Mouse (Mus musculus) lung, postnatal 0 days (tissue): ENCODE results near the gene Hal. TPM values are rescaled to one million over a fixed set of nuclear protein-coding genes. Genes with fewer than 3 reads are reported as not detected.

Experiments
- ATAC-seq: fragments of 200-750 bp; cut with Nextera tagmentation; 2 replicates; pipeline ENCODE4 v1.8.0; 2017; ENCODE audit warnings: moderate library complexity
- DNase-seq: peaks from one replicate; pipeline ENCODE4 v3.0.0-alpha.2; 2016; ENCODE audit warnings: low spot score
- H3K27ac ChIP-seq: fragments of 300-500 bp; sonication (generic); 2 replicates; pipeline ENCODE4 v1.5.1; 2014; ENCODE audit warnings: antibody characterized with exemption, mild to moderate bottlenecking, low read length, mixed read lengths
- H3K27me3 ChIP-seq: fragments of 300-500 bp; sonication (generic); replicated peaks from 2 replicates; pipeline ENCODE4 v1.6.1; 2014; ENCODE audit warnings: low read length, mixed read lengths; ENCODE audit not compliant: insufficient read depth
- H3K36me3 ChIP-seq: fragments of 300-500 bp; sonication (generic); 2 replicates; pipeline ENCODE4 v1.6.1; 2014; ENCODE audit warnings: low read length, mixed read lengths; ENCODE audit not compliant: insufficient read depth
- H3K4me1 ChIP-seq: fragments of 300-500 bp; sonication (generic); 2 replicates; pipeline ENCODE4 v1.6.1; 2014; ENCODE audit warnings: antibody characterized with exemption, low read depth, low read length, mixed read lengths; ENCODE audit not compliant: insufficient read depth
- H3K4me2 ChIP-seq: fragments of 300-500 bp; sonication (generic); replicated peaks from 2 replicates; pipeline ENCODE4 v1.6.1; 2014; ENCODE audit warnings: low read depth, mild to moderate bottlenecking, low read length, moderate library complexity, mixed read lengths
- H3K4me3 ChIP-seq: fragments of 300-500 bp; sonication (generic); 2 replicates; pipeline ENCODE4 v1.5.1; 2014; ENCODE audit warnings: low read depth, low read length
- H3K9ac ChIP-seq: fragments of 300-500 bp; sonication (generic); replicated peaks from 2 replicates; pipeline ENCODE4 v1.6.1; 2014; ENCODE audit warnings: low read depth, mild to moderate bottlenecking
- H3K9me3 ChIP-seq: fragments of 300-500 bp; sonication (generic); 2 replicates; pipeline ENCODE4 v1.6.1; 2016; ENCODE audit warnings: low read length, mixed read lengths
- CTCF ChIP-seq: IDR thresholded peaks from 2 replicates; pipeline ENCODE4 v1.5.1; 2016; ENCODE audit warnings: antibody characterized with exemption, mild to moderate bottlenecking
- EP300 ChIP-seq: IDR thresholded peaks from 2 replicates; pipeline ENCODE4 v1.6.1; 2016; ENCODE audit warnings: antibody characterized with exemption, mild to moderate bottlenecking, control low read depth
- WGBS: fragments of 180-500 bp; shearing (Covaris S2); extraction: QIAGEN DNeasy Blood & Tissue Kit; methylation state at CpG from one replicate; pipeline ENCODE4 v1.1.7; 2014; 5-methylcytosine and 5-hydroxymethylcytosine counted together
- polyA plus RNA-seq: library from polyadenylated mRNA; unstranded; fragments of >200 nt; fragmentation: Nextera tagmentation; extraction: Ambion mirVana; gene quantifications from 2 replicates; pipeline ENCODE4 v1.2.1, GENCODE M21; 2015

Hal gene
- polyA plus RNA-seq, 1 experiment from 2014 or later = not detected

- peak; percentile 94 for DNase-seq
- TF ChIP-seq EP300 = no peak
- peak; percentile 96 for TF ChIP-seq CTCF
- peak; percentile 99 for ATAC-seq
- Histone ChIP-seq H3K9ac (0 out of 2 replicates have a peak within 1 kb of the TSS, but pooled peaks have one; percentile 13), H3K27ac (no peak within 1 kb of the TSS), H3K27me3 (no peaks in the 10 kb centered on the region), H3K4me3 (peak within 1 kb of the TSS; percentile 36), H3K4me2 (peak within 1 kb of the TSS; percentile 61), H3K4me1 (peaks cover 4% of the 10 kb centered on the region; the same call in 1 of the 2 replicates), H3K36me3 (no peaks in the 10 kb centered on the region), H3K9me3 (no peaks in the 10 kb centered on the region)
- WGBS = 2% methylated on average over 35 of the region's 35 CpGs
Observed at GRCm38 (mm10) chr10:93539775-93540430, 51.3 kb downstream of the Hal start, which contains the start of gene Amdhd1. Amdhd1 (minus strand) TSS chr10:93540033.

- peak within 1 kb of the TSS; percentile 36 for H3K4me3 ChIP-seq
- H3K4me1 ChIP-seq = peaks cover 4% of the 10 kb centered on the region; the same call in 1 of the 2 replicates
- H3K4me2 ChIP-seq = peak within 1 kb of the TSS; percentile 61
- no peaks in the 10 kb centered on the region for H3K27me3 ChIP-seq
- 50% methylated on average over 17 of the region's 17 CpGs for WGBS
- no peak within 1 kb of the TSS for H3K27ac ChIP-seq
- H3K36me3 ChIP-seq = no peaks in the 10 kb centered on the region
- ATAC-seq (peak; percentile 9; the same call in 1 of the 2 replicates), DNase-seq (peak; percentile 27)
- H3K9ac ChIP-seq = 0 out of 2 replicates have a peak within 1 kb of the TSS, but pooled peaks have one; percentile 13
- H3K9me3 ChIP-seq = no peaks in the 10 kb centered on the region
- no peak for TF ChIP-seq EP300
- TF ChIP-seq CTCF = no peak
Observed at GRCm38 (mm10) chr10:93540431-93541210, 52.1 kb downstream of the Hal start, which contains the start of gene Ccdc38. Ccdc38 (plus strand) TSS chr10:93540632.

GRCm38 (mm10) chr10:93541585-93541984, 53.0 kb downstream of the Hal start:
- Histone ChIP-seq H3K9me3 (no peaks in the 10 kb centered on the region), H3K27ac (no peak overlapping the region), H3K4me1 (peaks cover 4% of the 10 kb centered on the region; the same call in 1 of the 2 replicates), H3K27me3 (no peaks in the 10 kb centered on the region), H3K4me2 (no peak overlapping the region), H3K36me3 (no peaks in the 10 kb centered on the region), H3K4me3 (no peak overlapping the region), H3K9ac (no peak overlapping the region)
- DNase-seq (no peak), ATAC-seq (no peak)
- no peak for TF ChIP-seq CTCF
- WGBS = 69% methylated on average over 1 of the region's 1 CpGs

DNA sequence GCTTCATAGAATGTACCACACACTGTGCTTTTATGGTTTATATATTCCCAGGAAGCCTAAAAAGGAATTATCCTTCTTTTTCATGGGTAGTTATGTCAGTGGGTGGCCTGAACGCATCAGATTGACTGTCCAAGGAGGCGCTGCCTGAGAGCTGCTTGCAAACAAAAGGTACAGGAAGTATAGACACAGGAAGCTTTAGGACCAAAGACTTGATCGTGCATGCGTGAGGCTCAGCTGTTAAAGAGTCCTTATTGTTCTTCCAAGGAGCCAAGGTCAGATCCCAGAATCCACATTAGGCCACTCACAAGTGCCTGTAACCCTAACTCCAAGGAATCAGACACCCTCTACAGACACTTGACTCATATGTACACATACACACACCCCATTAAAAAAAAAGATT, 53.8 kb downstream of the Hal start:
- TF ChIP-seq CTCF (no peak), EP300 (no peak)
- Histone ChIP-seq H3K9me3 (no peaks in the 10 kb centered on the region), H3K36me3 (no peaks in the 10 kb centered on the region), H3K9ac (no peak overlapping the region), H3K4me3 (no peak overlapping the region), H3K4me2 (no peak overlapping the region), H3K27me3 (no peaks in the 10 kb centered on the region), H3K27ac (no peak overlapping the region), H3K4me1 (peaks cover 4% of the 10 kb centered on the region; the same call in 1 of the 2 replicates)
- DNase-seq (no peak), ATAC-seq (no peak)
- whole genome bisulfite sequencing = 33% methylated on average over 4 of the region's 4 CpGs

DNA sequence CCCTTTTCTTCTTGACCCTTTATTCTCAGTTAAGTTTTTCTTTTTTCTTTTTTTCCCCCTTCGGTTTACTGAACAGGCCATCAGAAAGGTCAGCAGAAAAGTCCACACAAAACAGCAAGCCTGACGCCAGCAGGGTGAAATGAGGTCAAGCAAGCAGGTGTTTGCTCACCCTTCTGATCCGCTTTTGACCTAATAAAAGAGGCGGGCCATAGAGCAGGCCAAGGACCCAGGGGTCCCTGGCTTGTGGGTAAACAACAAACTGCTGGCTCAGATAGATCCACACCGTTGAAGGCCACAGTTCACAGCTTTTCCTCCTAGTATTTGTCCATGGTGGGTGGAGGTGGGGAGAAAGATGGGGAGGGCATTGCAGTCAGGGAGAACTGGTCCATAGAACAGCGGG, 54.6 kb downstream of the Hal start:
- no peaks in the 10 kb centered on the region for H3K27me3 ChIP-seq
- no peak for ATAC-seq
- no peak for DNase-seq
- 61% methylated on average over 6 of the region's 6 CpGs for WGBS
- TF ChIP-seq CTCF (no peak), EP300 (no peak)
- no peaks in the 10 kb centered on the region for H3K9me3 ChIP-seq
- no peak overlapping the region for H3K27ac ChIP-seq
- no peak overlapping the region for H3K4me2 ChIP-seq
- no peak overlapping the region for H3K4me3 ChIP-seq
- H3K36me3 ChIP-seq = no peaks in the 10 kb centered on the region
- peaks cover 4% of the 10 kb centered on the region; the same call in 1 of the 2 replicates for H3K4me1 ChIP-seq
- no peak overlapping the region for H3K9ac ChIP-seq

DNA sequence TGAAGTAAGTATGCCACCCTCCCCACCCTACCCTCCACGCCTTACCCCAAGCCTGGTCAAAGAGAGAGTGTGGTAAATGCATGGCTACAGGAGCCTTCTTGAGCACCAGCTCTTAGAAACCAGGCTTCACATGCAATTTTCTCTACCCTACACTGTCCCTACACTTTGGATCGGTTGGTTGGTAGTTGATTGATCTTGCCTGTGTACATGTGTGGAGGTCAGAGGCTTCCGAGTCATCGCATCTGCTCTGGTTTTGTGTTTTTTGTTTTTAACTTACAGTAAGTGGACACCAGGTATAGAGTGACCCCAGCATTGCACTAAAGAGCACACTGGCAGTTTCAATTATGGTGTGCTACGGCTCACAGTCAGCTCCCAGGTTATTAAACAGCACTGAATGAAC, 55.6 kb downstream of the Hal start:
- Histone ChIP-seq H3K4me3 (no peak overlapping the region), H3K4me2 (no peak overlapping the region), H3K4me1 (peaks cover 4% of the 10 kb centered on the region; the same call in 1 of the 2 replicates), H3K36me3 (no peaks in the 10 kb centered on the region), H3K9ac (no peak overlapping the region), H3K9me3 (no peaks in the 10 kb centered on the region), H3K27ac (no peak overlapping the region), H3K27me3 (no peaks in the 10 kb centered on the region)
- TF ChIP-seq EP300 (no peak), CTCF (no peak)
- ATAC-seq (no peak), DNase-seq (no peak)
- 63% methylated on average over 5 of the region's 5 CpGs for WGBS
